Mouse (Mus musculus) stomach, postnatal 0 days (tissue): Measurements from ENCODE around the gene Hcar2. TPM values are rescaled to one million over a fixed set of nuclear protein-coding genes. Genes with fewer than 3 reads are reported as not detected.

ENCODE experiments used
- ATAC-seq: fragments of 200-750 bp; cut with Nextera tagmentation; 2 replicates; pipeline ENCODE4 v1.8.0; 2017; ENCODE audit not compliant: low FRiP score, low TSS enrichment
- DNase-seq: peaks from one replicate; pipeline ENCODE4 v3.0.0-alpha.2; 2016; ENCODE audit warnings: low spot score
- H3K27ac ChIP-seq: fragments of 300-500 bp; sonication (generic); replicated peaks from 2 replicates; pipeline ENCODE4 v1.5.1; 2014; ENCODE audit warnings: mild to moderate bottlenecking, control low read depth
- H3K27me3 ChIP-seq: fragments of 300-500 bp; sonication (generic); 2 replicates; pipeline ENCODE4 v1.6.1; 2014; ENCODE audit warnings: low read length; ENCODE audit not compliant: control insufficient read depth, insufficient read depth
- H3K36me3 ChIP-seq: fragments of 300-500 bp; sonication (generic); 2 replicates; pipeline ENCODE4 v1.6.1; 2014; ENCODE audit warnings: low read length, mixed read lengths; ENCODE audit not compliant: control insufficient read depth, insufficient read depth
- H3K4me1 ChIP-seq: fragments of 300-500 bp; sonication (generic); replicated peaks from 2 replicates; pipeline ENCODE4 v1.6.1; 2014; ENCODE audit warnings: antibody characterized with exemption; ENCODE audit not compliant: control insufficient read depth, insufficient read depth
- H3K4me2 ChIP-seq: fragments of 300-500 bp; sonication (generic); replicated peaks from 2 replicates; pipeline ENCODE4 v1.6.1; 2014; ENCODE audit warnings: low read depth, mild to moderate bottlenecking, control low read depth, moderate library complexity
- H3K4me3 ChIP-seq: fragments of 300-500 bp; sonication (generic); 2 replicates; pipeline ENCODE4 v1.5.1; 2014; ENCODE audit warnings: low read depth, low read length, control low read depth
- H3K9ac ChIP-seq: fragments of 300-500 bp; sonication (generic); 2 replicates; pipeline ENCODE4 v1.6.1; 2014; ENCODE audit warnings: mild to moderate bottlenecking, low read length, control low read depth, mixed read lengths
- H3K9me3 ChIP-seq: fragments of 300-500 bp; sonication (generic); 2 replicates; pipeline ENCODE4 v1.6.1; 2016; ENCODE audit warnings: low read length; ENCODE audit not compliant: control insufficient read depth
- CTCF ChIP-seq: IDR thresholded peaks from 2 replicates; pipeline ENCODE4 v1.5.1; 2016; ENCODE audit warnings: antibody characterized with exemption, low read depth, mild to moderate bottlenecking, moderate library complexity
- EP300 ChIP-seq: optimal IDR thresholded peaks from 2 replicates; pipeline ENCODE3; 2016; ENCODE audit warnings: antibody characterized with exemption
- WGBS: fragments of 180-500 bp; shearing (Covaris S2); extraction: QIAGEN DNeasy Blood & Tissue Kit; methylation state at CpG from one replicate; pipeline ENCODE4 v1.1.7; 2014; 5-methylcytosine and 5-hydroxymethylcytosine counted together
- polyA plus RNA-seq: library from polyadenylated mRNA; unstranded; fragments of >200 nt; fragmentation: Nextera tagmentation; extraction: Ambion mirVana; gene quantifications from 2 replicates; pipeline ENCODE4 v1.2.1, GENCODE M21; 2015

The Hcar2 gene
- polyA plus RNA-seq, 1 experiment from 2014 or later, result 24.0 TPM

DNA sequence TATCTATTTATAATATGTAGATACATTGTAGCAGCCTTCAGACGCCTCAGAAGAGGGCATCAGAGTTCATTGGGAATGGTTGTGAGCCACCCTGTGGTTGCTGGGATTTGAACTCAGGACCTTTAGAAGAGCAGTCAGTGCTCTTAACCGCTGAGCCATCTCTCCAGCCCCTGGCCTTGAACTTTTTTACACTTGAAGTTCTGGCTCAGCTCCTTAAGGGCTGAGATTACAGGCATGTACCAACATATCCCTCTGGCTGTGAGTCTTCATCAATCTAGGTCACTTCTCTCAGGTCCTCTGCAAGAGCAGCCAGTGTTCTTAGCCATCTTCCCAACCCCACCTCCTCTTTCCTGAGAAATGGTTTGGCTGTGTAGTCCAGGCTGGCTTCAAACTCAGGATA is 25.0 kb upstream of the Hcar2 start:
- Histone ChIP-seq H3K4me1 (no peaks in the 10 kb centered on the region), H3K9me3 (no peaks in the 10 kb centered on the region), H3K27me3 (no peaks in the 10 kb centered on the region), H3K4me3 (no peak overlapping the region), H3K9ac (no peak overlapping the region), H3K4me2 (no peak overlapping the region), H3K27ac (no peak overlapping the region), H3K36me3 (no peaks in the 10 kb centered on the region)
- 59% methylated on average over 2 of the region's 2 CpGs for WGBS
- no peak for TF ChIP-seq CTCF
- TF ChIP-seq EP300, result no peak
- DNase-seq, result no peak
- ATAC-seq, result no peak

DNA sequence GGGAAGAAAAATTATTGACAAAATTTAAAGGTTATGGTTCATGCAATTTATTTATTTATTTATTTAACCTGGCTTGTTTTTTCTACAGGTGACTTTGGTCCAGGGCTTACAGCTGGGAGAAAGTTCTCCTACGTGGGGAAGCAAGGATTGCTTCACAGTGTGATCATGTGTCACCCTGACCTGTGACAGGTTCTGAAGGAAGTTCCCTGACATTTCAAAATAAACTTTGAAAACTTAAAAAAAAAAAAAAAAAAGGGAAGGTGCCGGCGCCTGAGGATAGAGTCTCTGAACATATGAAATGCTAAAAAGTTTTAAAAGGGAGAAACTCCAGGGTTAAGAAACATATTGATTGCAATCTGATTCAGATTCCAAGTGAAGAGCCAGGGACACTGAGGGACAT is 21.1 kb upstream of the Hcar2 start:
- TF ChIP-seq CTCF (no peak), EP300 (no peak)
- Histone ChIP-seq H3K9me3 (no peaks in the 10 kb centered on the region), H3K9ac (no peak overlapping the region), H3K36me3 (no peaks in the 10 kb centered on the region), H3K4me2 (no peak overlapping the region), H3K27me3 (no peaks in the 10 kb centered on the region), H3K4me1 (no peaks in the 10 kb centered on the region), H3K27ac (no peak overlapping the region), H3K4me3 (no peak overlapping the region)
- DNase-seq, result no peak
- WGBS, result 60% methylated on average over 3 of the region's 3 CpGs
- ATAC-seq, result no peak

DNA sequence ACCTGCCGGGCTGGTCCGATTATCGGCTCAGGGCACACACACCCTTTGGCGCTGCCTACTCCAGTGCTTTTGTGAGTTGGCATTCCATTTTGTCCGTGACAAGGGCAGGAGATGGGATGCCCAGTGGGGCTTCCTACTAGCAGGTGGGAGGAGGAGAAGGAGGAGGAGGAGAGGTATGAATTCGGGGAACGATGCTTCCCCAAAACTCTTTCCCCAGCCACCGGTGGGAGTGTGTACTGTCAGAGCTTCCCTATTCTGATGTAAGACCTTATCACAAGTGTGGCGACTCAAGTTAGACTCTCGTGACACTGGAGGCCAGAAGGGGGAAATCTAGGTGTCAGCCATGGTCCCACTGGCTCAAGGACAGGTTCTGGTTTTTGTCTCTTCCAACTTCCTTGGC is 19.0 kb upstream of the Hcar2 start:
- WGBS, result 52% methylated on average over 10 of the region's 10 CpGs
- H3K4me1 ChIP-seq, result 0 out of 2 replicates have a peak, but pooled peaks cover 3% of the 10 kb centered on the region
- no peaks in the 10 kb centered on the region for H3K27me3 ChIP-seq
- H3K9me3 ChIP-seq, result no peaks in the 10 kb centered on the region
- 0 out of 2 replicates have a peak overlapping the region, but pooled peaks have one; percentile 31 for H3K9ac ChIP-seq
- no peak overlapping the region for H3K4me3 ChIP-seq
- no peak for TF ChIP-seq CTCF
- TF ChIP-seq EP300, result no peak
- no peak for ATAC-seq
- no peaks in the 10 kb centered on the region for H3K36me3 ChIP-seq
- H3K27ac ChIP-seq, result peak overlapping the region; percentile 1; the same call in 1 of the 2 replicates
- DNase-seq, result peak; percentile 45
- H3K4me2 ChIP-seq, result no peak overlapping the region

DNA sequence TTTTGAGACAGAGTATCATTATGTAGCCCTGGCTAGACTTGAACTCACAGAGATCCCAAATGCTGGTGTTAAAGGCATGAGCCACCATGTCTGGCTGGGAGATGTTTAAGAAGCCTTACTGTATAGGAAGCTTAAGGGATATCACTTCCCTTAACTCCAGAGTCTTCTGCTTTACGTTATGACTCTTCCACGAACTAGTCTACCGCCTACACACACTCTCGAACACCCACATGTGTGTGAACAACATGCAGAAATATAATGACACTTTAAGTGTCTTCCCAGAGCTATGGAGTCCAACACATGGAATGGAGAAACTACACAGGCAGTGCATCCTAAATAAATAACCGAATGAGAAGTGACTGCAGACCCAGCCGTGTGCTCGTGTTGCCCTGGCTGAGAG is 18.6 kb upstream of the Hcar2 start:
- Histone ChIP-seq H3K9me3 (no peaks in the 10 kb centered on the region), H3K4me3 (no peak overlapping the region), H3K36me3 (no peaks in the 10 kb centered on the region), H3K4me2 (no peak overlapping the region), H3K9ac (0 out of 2 replicates have a peak overlapping the region, but pooled peaks have one; percentile 31), H3K27ac (peak overlapping the region; percentile 1; the same call in 1 of the 2 replicates), H3K27me3 (no peaks in the 10 kb centered on the region), H3K4me1 (0 out of 2 replicates have a peak, but pooled peaks cover 5% of the 10 kb centered on the region)
- TF ChIP-seq CTCF (no peak), EP300 (no peak)
- ATAC-seq (no peak), DNase-seq (no peak)
- WGBS, result 71% methylated on average over 7 of the region's 7 CpGs

DNA sequence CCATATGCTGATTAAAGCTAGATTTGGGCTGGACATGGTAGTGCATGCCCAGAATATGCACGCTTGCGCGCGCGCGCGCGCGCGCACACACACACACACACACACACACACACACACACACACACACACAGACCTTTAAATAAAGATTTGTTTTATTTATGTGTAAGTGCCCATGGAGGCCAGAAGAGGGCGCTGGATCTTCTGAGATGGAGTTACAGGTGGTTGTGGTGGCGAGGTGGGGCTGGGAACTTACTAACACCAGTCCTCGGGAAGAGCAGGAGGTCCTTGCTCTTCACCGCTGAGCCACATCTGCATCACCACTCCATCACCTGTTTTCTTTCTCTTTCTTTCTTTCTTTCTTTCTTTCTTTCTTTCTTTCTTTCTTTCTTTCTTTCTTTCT is 15.5 kb upstream of the Hcar2 start:
- H3K27me3 ChIP-seq, result no peaks in the 10 kb centered on the region
- H3K4me3 ChIP-seq, result no peak overlapping the region
- WGBS, result 80% methylated on average over 14 of the region's 14 CpGs
- H3K27ac ChIP-seq, result no peak overlapping the region
- no peak for ATAC-seq
- no peak for DNase-seq
- TF ChIP-seq CTCF, result peak; percentile 51
- TF ChIP-seq EP300, result no peak
- H3K4me2 ChIP-seq, result no peak overlapping the region
- H3K36me3 ChIP-seq, result no peaks in the 10 kb centered on the region
- peaks cover 9% of the 10 kb centered on the region; the same call in 1 of the 2 replicates for H3K4me1 ChIP-seq
- H3K9ac ChIP-seq, result no peak overlapping the region
- no peaks in the 10 kb centered on the region for H3K9me3 ChIP-seq

DNA sequence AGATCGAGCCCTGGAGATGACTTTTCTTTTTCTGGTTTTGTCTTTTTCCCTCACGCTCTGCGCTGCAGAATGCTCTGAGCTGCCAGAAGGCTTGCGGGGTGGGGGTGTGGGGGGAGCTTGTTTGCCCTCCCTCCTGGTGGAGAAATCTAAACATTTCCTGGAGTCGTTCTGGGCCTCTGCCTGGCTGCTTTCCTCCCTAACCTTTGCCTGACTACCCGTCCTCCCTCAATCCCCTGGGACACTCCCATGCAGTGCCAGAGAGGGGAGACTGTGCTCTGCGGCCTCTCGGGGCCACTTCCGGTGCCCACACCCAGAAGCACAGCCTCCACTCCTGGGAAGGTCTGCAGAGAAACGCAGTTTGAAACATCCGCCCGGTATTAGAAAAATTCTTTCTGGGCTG is 14.6 kb upstream of the Hcar2 start, which contains the start of gene Hcar1:
TSS of gene Hcar1 (minus strand) at position 93 of the 400 bp plus-strand sequence.
- H3K27me3 ChIP-seq, result no peaks in the 10 kb centered on the region
- TF ChIP-seq EP300 (no peak), CTCF (peak; percentile 39)
- DNase-seq, result peak; percentile 64
- H3K36me3 ChIP-seq, result no peaks in the 10 kb centered on the region
- WGBS, result 14% methylated on average over 12 of the region's 12 CpGs
- peak within 1 kb of the TSS; percentile 34 for H3K4me3 ChIP-seq
- H3K9ac ChIP-seq, result peak within 1 kb of the TSS; percentile 55
- peak within 1 kb of the TSS; percentile 61 for H3K4me2 ChIP-seq
- peak; percentile 74 for ATAC-seq
- H3K27ac ChIP-seq, result peak within 1 kb of the TSS; percentile 78
- no peaks in the 10 kb centered on the region for H3K9me3 ChIP-seq
- H3K4me1 ChIP-seq, result peaks cover 9% of the 10 kb centered on the region; the same call in 1 of the 2 replicates
